Mouse (Mus musculus): ENCODE measurements around the gene Cpped1.

- no peak for TF ChIP-seq ZMIZ1 (IDR thresholded peaks at IDR 0.05; ENCODE audit: low read depth, low read length)
- TF ChIP-seq TBP (conservative IDR thresholded peaks at IDR 0.05; ENCODE audit: low read depth, low read length): no peak
- no peak for TF ChIP-seq USF2 (conservative IDR thresholded peaks at IDR 0.05; ENCODE audit: low read depth, low read length)
- no peak for TF ChIP-seq UBTF (IDR thresholded peaks at IDR 0.05; ENCODE audit: low read depth, low read length)
- no peak for TF ChIP-seq SIN3A (IDR thresholded peaks at IDR 0.05; ENCODE audit: low read length)
- TF ChIP-seq ETS1 (conservative IDR thresholded peaks at IDR 0.05; ENCODE audit: low read depth, low read length): no peak
- TF ChIP-seq CTCF (conservative IDR thresholded peaks at IDR 0.05 in 1 of 2, IDR thresholded peaks at IDR 0.05 in 1 of 2; ENCODE audit: low read depth in 2 of 2, low read length in 2 of 2): no peak
- no peak for TF ChIP-seq NELFE (IDR thresholded peaks at IDR 0.05; ENCODE audit: low read depth, low read length)
- no peak for TF ChIP-seq CHD1 (IDR thresholded peaks at IDR 0.05; ENCODE audit: low read depth, low read length)
- no peak for TF ChIP-seq USF1 (IDR thresholded peaks at IDR 0.05; ENCODE audit: low read depth, low read length)
- no peak for TF ChIP-seq BHLHE40 (IDR thresholded peaks at IDR 0.05; ENCODE audit: low read depth, low read length)
Measured at GRCm38 (mm10) chr16:11801960-11802539, 107.2 kb downstream of the Cpped1 start.

All from CH12.LX (cell line).